Mouse (Mus musculus) kidney, embryonic 16.5 days (tissue): Measurements from ENCODE around the gene Dusp11. TPM values are rescaled to one million over a fixed set of nuclear protein-coding genes. Genes with fewer than 3 reads are reported as not detected.
"Not testable (repeated sequence)": the region's sequence is repeated elsewhere in the genome, so short reads cannot be mapped to it uniquely, and the experiment has no call there.

Experiments
- ATAC-seq: fragments of 200-750 bp; cut with Nextera tagmentation; 2 replicates; pipeline ENCODE4 v1.8.0; 2017; ENCODE audit warnings: moderate TSS enrichment; ENCODE audit not compliant: low FRiP score, low TSS enrichment
- H3K27ac ChIP-seq: fragments of 300-500 bp; sonication (generic); 2 replicates; pipeline ENCODE4 v1.5.1; 2014; ENCODE audit warnings: low read length
- H3K27me3 ChIP-seq: fragments of 300-500 bp; sonication (generic); 2 replicates; pipeline ENCODE4 v1.6.1; 2014; ENCODE audit warnings: low read length, control low read depth, mixed read lengths; ENCODE audit not compliant: insufficient read depth
- H3K36me3 ChIP-seq: fragments of 300-500 bp; sonication (generic); 2 replicates; pipeline ENCODE4 v1.6.1; 2014; ENCODE audit warnings: low read length, control low read depth, mixed read lengths; ENCODE audit not compliant: insufficient read depth
- H3K4me1 ChIP-seq: fragments of 300-500 bp; sonication (generic); 2 replicates; pipeline ENCODE4 v1.6.1; 2014; ENCODE audit warnings: low read length, control low read depth, mixed read lengths; ENCODE audit not compliant: insufficient read depth
- H3K4me2 ChIP-seq: fragments of 300-500 bp; sonication (generic); replicated peaks from 2 replicates; pipeline ENCODE4 v1.6.1; 2014; ENCODE audit warnings: low read depth, low read length
- H3K4me3 ChIP-seq: fragments of 300-500 bp; sonication (generic); 2 replicates; pipeline ENCODE4 v1.5.1; 2014; ENCODE audit warnings: mild to moderate bottlenecking, low read length
- H3K9ac ChIP-seq: fragments of 300-500 bp; sonication (generic); replicated peaks from 2 replicates; pipeline ENCODE4 v1.6.1; 2014; ENCODE audit warnings: low read length
- H3K9me3 ChIP-seq: fragments of 300-500 bp; sonication (generic); 2 replicates; pipeline ENCODE4 v1.6.1; 2016; ENCODE audit warnings: low read length, control low read depth
- WGBS: fragments of 180-500 bp; shearing (Covaris S2); extraction: QIAGEN DNeasy Blood & Tissue Kit; methylation state at CpG from one replicate; pipeline ENCODE4 v1.1.7; 2014; 5-methylcytosine and 5-hydroxymethylcytosine counted together
- polyA plus RNA-seq: library from polyadenylated mRNA; unstranded; fragments of >200 nt; fragmentation: Nextera tagmentation; extraction: Ambion mirVana; gene quantifications from 2 replicates; pipeline ENCODE4 v1.2.1, GENCODE M21; 2015

Gene Dusp11
- polyA plus RNA-seq, 1 experiment from 2014 or later, result 40.5 TPM

GRCm38 (mm10) chr6:85975761-85976160 is 14.3 kb upstream of the Dusp11 start:
- Histone ChIP-seq H3K9ac (no peak overlapping the region), H3K9me3 (no peaks in the 10 kb centered on the region), H3K4me2 (no peak overlapping the region), H3K27ac (no peak overlapping the region), H3K4me1 (no peaks in the 10 kb centered on the region), H3K36me3 (no peaks in the 10 kb centered on the region), H3K4me3 (no peak overlapping the region), H3K27me3 (no peaks in the 10 kb centered on the region)
- ATAC-seq, result no peak
- 74% methylated on average over 1 of the region's 1 CpGs for WGBS

DNA sequence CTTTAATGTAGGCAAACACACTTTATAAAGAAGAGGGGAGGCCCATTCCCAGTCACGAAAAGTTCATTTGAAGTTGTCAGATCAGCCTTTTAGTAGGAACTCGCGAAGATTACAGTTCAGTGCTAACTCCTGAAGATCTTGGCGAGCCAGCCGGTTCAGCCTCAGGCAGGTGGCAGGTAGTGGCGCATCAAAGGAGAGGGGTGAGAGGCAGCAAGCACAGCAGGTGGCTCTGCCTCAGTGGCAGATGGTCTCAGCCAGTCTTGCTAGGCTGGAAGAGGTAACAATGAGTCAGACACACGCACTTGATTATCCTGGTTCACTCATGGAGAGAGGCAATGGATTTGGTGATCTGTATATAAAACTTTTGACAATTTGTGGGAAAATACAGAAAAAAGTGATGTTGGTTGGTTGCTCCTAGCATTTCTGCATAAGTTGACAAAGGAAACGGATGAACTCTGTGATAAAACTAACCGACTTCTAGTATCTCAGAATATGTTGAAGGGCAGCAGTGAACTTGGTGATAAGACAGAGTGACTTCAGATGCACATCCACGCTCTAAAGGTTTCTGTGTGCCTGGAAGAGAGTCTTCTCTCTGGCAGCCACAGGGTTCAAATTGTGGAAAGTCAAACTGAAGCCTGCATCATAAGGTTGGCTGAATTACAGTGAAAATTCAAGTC is 13.6 kb upstream of the Dusp11 start:
- H3K4me2 ChIP-seq, result no peak overlapping the region
- H3K9me3 ChIP-seq, result no peaks in the 10 kb centered on the region
- 67% methylated on average over 10 of the region's 10 CpGs for WGBS
- H3K4me1 ChIP-seq, result no peaks in the 10 kb centered on the region
- no peaks in the 10 kb centered on the region for H3K27me3 ChIP-seq
- H3K27ac ChIP-seq, result no peak overlapping the region
- no peak for ATAC-seq
- no peaks in the 10 kb centered on the region for H3K36me3 ChIP-seq
- no peak overlapping the region for H3K9ac ChIP-seq
- H3K4me3 ChIP-seq, result no peak overlapping the region

DNA sequence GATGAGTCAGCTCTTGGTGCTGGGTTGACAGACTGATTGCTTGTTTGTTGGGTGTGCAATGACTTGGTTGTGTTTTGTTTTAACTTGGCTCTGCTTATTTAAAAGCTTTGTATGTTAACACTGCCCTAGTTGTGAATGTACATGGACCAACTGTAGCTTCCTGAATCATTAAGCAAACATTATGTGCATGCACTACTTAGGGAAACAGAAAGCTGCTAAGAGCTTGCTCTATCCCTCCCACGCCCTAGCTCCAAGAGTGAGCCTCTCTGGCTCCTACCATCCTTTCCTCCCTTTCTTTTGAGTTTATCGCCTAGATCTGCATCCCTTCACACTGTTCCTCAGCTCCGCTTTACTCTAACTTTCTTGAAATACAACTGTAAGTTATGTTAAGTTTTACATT is 11.9 kb upstream of the Dusp11 start:
- WGBS, result 59% methylated on average over 3 of the region's 3 CpGs
- no peak overlapping the region for H3K27ac ChIP-seq
- H3K4me2 ChIP-seq, result no peak overlapping the region
- no peaks in the 10 kb centered on the region for H3K36me3 ChIP-seq
- ATAC-seq, result no peak
- no peak overlapping the region for H3K9ac ChIP-seq
- no peak overlapping the region for H3K4me3 ChIP-seq
- no peaks in the 10 kb centered on the region for H3K9me3 ChIP-seq
- no peaks in the 10 kb centered on the region for H3K27me3 ChIP-seq
- H3K4me1 ChIP-seq, result no peaks in the 10 kb centered on the region

DNA sequence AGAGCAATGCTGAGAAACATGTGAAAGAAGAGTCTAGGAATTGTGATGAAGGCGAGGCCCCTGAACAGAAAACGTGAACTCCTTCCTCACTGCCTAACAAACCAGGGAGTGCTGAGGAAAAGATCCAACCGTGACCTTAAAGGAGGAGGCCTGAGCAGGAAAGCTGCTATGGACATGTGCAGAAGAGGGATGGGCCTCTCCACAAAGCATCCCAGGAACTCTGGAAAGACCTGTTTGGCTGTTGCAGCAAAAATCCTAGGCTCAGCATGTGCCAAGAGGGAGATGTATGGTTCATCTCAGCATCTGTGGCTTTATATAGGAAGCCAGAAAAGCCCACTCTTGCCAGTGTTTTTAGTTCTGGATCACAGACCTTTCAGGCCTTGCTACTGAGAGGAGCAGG is 11.2 kb upstream of the Dusp11 start:
- Histone ChIP-seq H3K27ac (no peak overlapping the region), H3K4me2 (no peak overlapping the region), H3K9ac (no peak overlapping the region), H3K27me3 (no peaks in the 10 kb centered on the region), H3K36me3 (no peaks in the 10 kb centered on the region), H3K4me3 (no peak overlapping the region), H3K4me1 (no peaks in the 10 kb centered on the region), H3K9me3 (no peaks in the 10 kb centered on the region)
- WGBS, result 62% methylated on average over 3 of the region's 3 CpGs
- ATAC-seq, result no peak

- Histone ChIP-seq H3K9me3 (no peaks in the 10 kb centered on the region), H3K4me1 (no peaks in the 10 kb centered on the region), H3K4me2 (no peak overlapping the region), H3K4me3 (no peak overlapping the region), H3K27me3 (no peaks in the 10 kb centered on the region), H3K36me3 (no peaks in the 10 kb centered on the region), H3K27ac (no peak overlapping the region), H3K9ac (no peak overlapping the region)
- no peak for ATAC-seq
- WGBS, result 54% methylated on average over 2 of the region's 2 CpGs
Measured at GRCm38 (mm10) chr6:85969889-85970288, 8.4 kb upstream of the Dusp11 start.

- Histone ChIP-seq H3K4me2 (no peak overlapping the region), H3K4me3 (no peak overlapping the region), H3K9ac (no peak overlapping the region), H3K27ac (no peak overlapping the region), H3K36me3 (no peaks in the 10 kb centered on the region), H3K4me1 (no peaks in the 10 kb centered on the region), H3K27me3 (no peaks in the 10 kb centered on the region), H3K9me3 (no peaks in the 10 kb centered on the region)
- ATAC-seq, result 0 out of 2 replicates have a peak, but pooled peaks have one; percentile 27
- 82% methylated on average over 4 of the region's 4 CpGs for WGBS
Measured at GRCm38 (mm10) chr6:85966686-85967085, 5.2 kb upstream of the Dusp11 start.

DNA sequence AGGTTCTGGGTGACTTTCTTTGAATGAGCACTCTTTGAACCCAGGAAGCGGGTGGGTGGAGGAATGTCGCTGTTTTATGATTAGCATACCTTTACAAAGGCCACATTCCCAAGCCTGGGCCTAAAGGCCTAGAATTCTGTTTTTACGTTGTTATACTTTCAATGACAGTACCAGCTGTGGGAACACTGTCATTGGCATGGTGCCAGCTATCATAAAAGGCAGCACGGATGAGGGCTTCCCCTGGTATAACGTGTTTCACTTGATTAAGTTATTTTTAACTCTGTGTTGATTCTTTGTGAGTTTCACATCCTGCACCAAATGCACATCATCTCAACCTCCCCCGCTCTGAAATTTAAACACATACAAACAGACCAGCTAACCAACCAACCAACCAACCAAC is 4.6 kb upstream of the Dusp11 start:
- not testable (repeated sequence) for H3K4me2 ChIP-seq, H3K9me3 ChIP-seq, H3K9ac ChIP-seq, H3K27me3 ChIP-seq, ATAC-seq, H3K4me1 ChIP-seq, H3K36me3 ChIP-seq, H3K27ac ChIP-seq, H3K4me3 ChIP-seq
- 28% methylated on average over 4 of the region's 6 CpGs for WGBS

GRCm38 (mm10) chr6:85957581-85957980 is 3.9 kb downstream of the Dusp11 start:
- WGBS, result 78% methylated on average over 3 of the region's 3 CpGs

DNA sequence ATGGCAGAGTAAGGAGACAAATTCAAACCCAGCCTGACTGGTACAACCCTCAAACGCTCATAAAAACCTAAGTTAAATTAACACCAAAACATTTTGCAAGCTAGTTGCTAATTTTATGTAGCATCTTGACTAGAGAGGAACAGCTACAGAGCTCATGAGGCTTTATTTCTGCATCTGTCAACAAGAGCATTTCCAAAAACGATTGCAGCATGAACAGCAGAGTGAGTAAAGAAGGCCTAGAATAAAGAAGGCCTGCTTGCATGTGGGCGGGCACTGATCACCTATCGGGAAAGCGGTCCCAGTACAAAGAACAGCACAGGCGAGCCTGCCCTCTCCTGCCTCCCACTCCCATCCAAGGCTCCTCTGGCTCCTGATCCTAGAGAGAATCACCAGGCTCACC is 12.9 kb downstream of the Dusp11 start:
- Histone ChIP-seq H3K9me3 (no peaks in the 10 kb centered on the region), H3K4me1 (no peaks in the 10 kb centered on the region), H3K36me3 (peaks cover 82% of the 10 kb centered on the region), H3K27ac (no peak overlapping the region), H3K27me3 (no peaks in the 10 kb centered on the region), H3K4me2 (no peak overlapping the region), H3K4me3 (no peak overlapping the region), H3K9ac (no peak overlapping the region)
- ATAC-seq, result no peak
- WGBS, result 89% methylated on average over 6 of the region's 6 CpGs

More at GRCm38 (mm10) chr6:85957581-85957980, 3.9 kb downstream of the Dusp11 start:
- no peak overlapping the region for H3K4me2 ChIP-seq
- H3K27ac ChIP-seq, result no peak overlapping the region
- no peak overlapping the region for H3K9ac ChIP-seq
- H3K27me3 ChIP-seq, result no peaks in the 10 kb centered on the region
- no peak for ATAC-seq
- H3K4me1 ChIP-seq, result peaks cover 10% of the 10 kb centered on the region
- no peaks in the 10 kb centered on the region for H3K9me3 ChIP-seq
- H3K36me3 ChIP-seq, result peaks cover 37% of the 10 kb centered on the region
- H3K4me3 ChIP-seq, result no peak overlapping the region

DNA sequence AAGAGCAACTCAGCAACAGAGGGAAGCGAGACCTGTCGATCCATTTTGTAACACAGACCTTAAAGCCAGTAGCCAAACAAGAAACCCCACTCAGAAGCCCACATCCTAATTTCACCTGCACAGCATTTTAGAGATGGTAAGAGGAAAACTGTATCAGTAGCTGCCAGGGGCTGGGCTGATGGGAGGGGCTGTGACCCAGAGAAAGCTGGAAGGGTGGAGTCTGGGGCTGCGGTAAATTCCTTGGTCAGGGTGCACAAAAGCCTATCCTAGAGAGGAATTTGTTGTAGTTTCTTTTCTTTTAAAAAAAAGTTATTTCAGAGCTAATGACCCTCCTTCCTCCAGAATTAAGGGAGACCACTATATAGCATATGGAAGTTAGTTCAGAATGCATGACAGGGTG is 19.0 kb downstream of the Dusp11 start:
- no peak overlapping the region for H3K27ac ChIP-seq
- no peak for ATAC-seq
- H3K4me3 ChIP-seq, result no peak overlapping the region
- no peaks in the 10 kb centered on the region for H3K9me3 ChIP-seq
- H3K4me1 ChIP-seq, result no peaks in the 10 kb centered on the region
- no peak overlapping the region for H3K4me2 ChIP-seq
- H3K27me3 ChIP-seq, result no peaks in the 10 kb centered on the region
- H3K9ac ChIP-seq, result no peak overlapping the region
- peaks cover 45% of the 10 kb centered on the region for H3K36me3 ChIP-seq
- WGBS, result 99% methylated on average over 3 of the region's 3 CpGs
